Mouse (Mus musculus): ENCODE measurements at regions not wholly inside any gene's neighbourhood (a gene's known extent, or its start where the extent isn't known, plus 50 kb on each side); places are given as distances from the start of the nearest gene placed in this dataset.

- Histone ChIP-seq H3K27ac (replicated peaks; ENCODE audit: low read depth, low read length) (no peak overlapping the region), H3K4me1 (ENCODE audit: control insufficient read depth, insufficient read depth, low read length) (no peaks in the 10 kb centered on the region), H3K27me3 (ENCODE audit: control insufficient read depth, insufficient read depth, low read length) (no peaks in the 10 kb centered on the region), H3K4me3 (ENCODE audit: low read depth, low read length) (no peak overlapping the region), H3K9me3 (replicated peaks; ENCODE audit: control insufficient read depth, low read length) (no peaks in the 10 kb centered on the region), H3K4me2 (ENCODE audit: low read depth, low read length) (no peak overlapping the region), H3K9ac (replicated peaks; ENCODE audit: low read length) (no peak overlapping the region), H3K36me3 (replicated peaks; ENCODE audit: control insufficient read depth, insufficient read depth, low read depth, low read length) (no peaks in the 10 kb centered on the region)
- ATAC-seq (replicated peaks; ENCODE audit: insufficient number of reproducible peaks, low FRiP score, low TSS enrichment, low read depth) (no peak), DNase-seq (ENCODE audit: low spot score) (no peak)
- 85% methylated on average over 6 of the region's 6 CpGs for WGBS
Measured at GRCm38 (mm10) chr12:107860358-107860757, 143.0 kb downstream of the Bcl11b start.

Data from embryonic facial prominence, embryonic 11.5 days (tissue).